Mouse (Mus musculus): Measurements from ENCODE around the gene Chrm3. TPM values are rescaled to one million over a fixed set of nuclear protein-coding genes. Genes with fewer than 3 reads are reported as not detected.

Gene Chrm3
- polyA plus RNA-seq, 1 experiment: not detected

DNA sequence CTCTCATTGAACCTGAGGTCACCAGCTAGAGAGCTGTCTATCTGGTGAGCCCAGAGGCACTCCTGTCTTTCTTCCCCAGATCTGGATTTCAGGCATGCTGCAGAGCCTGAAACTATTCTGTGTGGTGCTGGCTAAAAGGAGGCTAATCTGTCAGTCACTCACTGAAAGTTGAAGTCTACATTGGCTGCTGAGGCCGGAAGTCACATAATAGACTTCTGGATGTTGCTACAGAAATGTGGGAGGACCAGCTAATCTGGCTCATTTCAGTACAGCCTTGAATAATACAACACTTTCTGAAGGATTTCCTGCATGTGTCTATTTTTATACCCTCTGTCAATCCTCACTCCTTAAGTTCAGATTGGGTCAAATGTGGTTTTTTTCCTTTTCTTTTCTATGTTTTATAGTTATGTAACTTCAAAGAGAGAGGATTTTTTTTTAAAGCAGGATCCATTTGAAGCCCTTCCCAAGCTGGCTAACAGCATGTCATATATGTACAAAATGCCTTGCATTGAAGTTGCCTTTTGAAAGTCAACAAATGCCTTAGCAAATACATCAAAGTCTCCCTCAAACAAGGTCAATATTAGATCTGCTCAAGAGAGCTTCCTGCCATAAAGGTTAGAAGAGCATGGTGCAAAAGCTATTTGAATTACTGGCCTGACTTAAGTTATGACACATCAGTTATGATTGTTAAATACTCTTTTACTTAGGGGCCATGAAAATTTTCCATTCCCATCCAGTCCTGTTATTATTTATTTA lies 116.2 kb downstream of the Chrm3 start:
- no peak overlapping the region for H3K9ac ChIP-seq (ENCODE audit: low read depth, poor library complexity, severe bottlenecking)
- no peak for TF ChIP-seq POLR2A (IDR thresholded peaks at IDR 0.05; ENCODE audit: insufficient read depth, low read length)
- no peak for TF ChIP-seq EP300 (IDR thresholded peaks at IDR 0.05; ENCODE audit: insufficient read depth, low read depth, low read length)
- no peak for TF ChIP-seq CTCF (IDR thresholded peaks at IDR 0.05; ENCODE audit: low read depth, low read length)
- no peaks in the 10 kb centered on the region for H3K9me3 ChIP-seq (replicated peaks; ENCODE audit: control insufficient read depth, insufficient read depth, low read length, poor library complexity, severe bottlenecking)
- no peak overlapping the region for H3K4me3 ChIP-seq (ENCODE audit: low read depth, low read length)
- no peaks in the 10 kb centered on the region for H3K36me3 ChIP-seq (ENCODE audit: control insufficient read depth, insufficient read depth, low read length, poor library complexity, severe bottlenecking)
- no peaks in the 10 kb centered on the region for H3K4me1 ChIP-seq (ENCODE audit: control insufficient read depth, insufficient read depth, low read length)
- H3K27ac ChIP-seq (ENCODE audit: insufficient read depth, low read length): no peak overlapping the region
- H3K27me3 ChIP-seq (ENCODE audit: control insufficient read depth, insufficient read depth, low read length, poor library complexity, severe bottlenecking): no peaks in the 10 kb centered on the region

DNA sequence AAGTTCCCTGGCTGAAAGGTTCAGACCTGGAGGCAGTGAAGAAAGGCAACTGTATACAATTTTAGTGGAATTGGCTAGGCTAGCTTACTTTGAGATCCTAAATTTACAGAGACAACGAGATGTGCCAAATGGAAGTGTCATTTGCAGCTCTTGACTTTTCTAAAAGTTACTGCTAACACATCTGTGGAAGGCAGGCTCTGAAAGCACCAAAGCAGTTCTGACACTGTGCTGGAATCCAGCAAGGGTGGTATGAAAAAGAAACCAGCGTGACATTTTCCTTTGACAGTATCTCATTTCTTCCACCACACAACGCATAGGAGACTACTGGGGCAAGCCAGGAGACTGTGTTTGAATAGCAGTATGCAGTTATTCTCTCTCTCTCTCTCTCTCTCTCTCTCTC lies 120.4 kb downstream of the Chrm3 start:
- no peak overlapping the region for H3K9ac ChIP-seq (ENCODE audit: low read depth, poor library complexity, severe bottlenecking)
- H3K4me1 ChIP-seq (ENCODE audit: control insufficient read depth, insufficient read depth, low read length): no peaks in the 10 kb centered on the region
- no peaks in the 10 kb centered on the region for H3K27me3 ChIP-seq (ENCODE audit: control insufficient read depth, insufficient read depth, low read length, poor library complexity, severe bottlenecking)
- TF ChIP-seq CTCF (IDR thresholded peaks at IDR 0.05; ENCODE audit: low read depth, low read length): no peak
- TF ChIP-seq EP300 (IDR thresholded peaks at IDR 0.05; ENCODE audit: insufficient read depth, low read depth, low read length): no peak
- no peak for TF ChIP-seq POLR2A (IDR thresholded peaks at IDR 0.05; ENCODE audit: insufficient read depth, low read length)
- H3K36me3 ChIP-seq (ENCODE audit: control insufficient read depth, insufficient read depth, low read length, poor library complexity, severe bottlenecking): no peaks in the 10 kb centered on the region
- H3K9me3 ChIP-seq (replicated peaks; ENCODE audit: control insufficient read depth, insufficient read depth, low read length, poor library complexity, severe bottlenecking): no peaks in the 10 kb centered on the region
- H3K27ac ChIP-seq (ENCODE audit: insufficient read depth, low read length): no peak overlapping the region
- no peak overlapping the region for H3K4me3 ChIP-seq (ENCODE audit: low read depth, low read length)

DNA sequence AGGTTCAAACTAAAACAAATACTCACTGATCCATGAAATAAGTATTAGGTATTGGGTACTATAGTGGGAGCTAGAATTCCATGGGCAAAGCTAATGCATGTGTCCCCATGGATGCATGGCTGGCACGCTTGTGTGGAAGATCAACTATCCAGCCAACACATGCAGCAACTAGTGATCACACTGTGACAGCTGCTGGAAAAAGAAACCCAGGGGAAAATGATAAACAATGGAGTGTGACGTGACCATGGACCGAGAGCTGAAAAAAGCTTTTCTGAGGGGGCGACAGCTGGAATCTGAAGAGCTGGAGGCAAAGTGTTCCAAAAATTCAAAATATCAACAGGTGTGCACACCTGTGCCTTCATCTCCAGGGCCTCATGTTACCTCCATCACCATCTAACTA lies 120.8 kb downstream of the Chrm3 start:
- Histone ChIP-seq H3K4me3 (ENCODE audit: low read depth, low read length) (no peak overlapping the region), H3K9me3 (replicated peaks; ENCODE audit: control insufficient read depth, insufficient read depth, low read length, poor library complexity, severe bottlenecking) (no peaks in the 10 kb centered on the region), H3K9ac (ENCODE audit: low read depth, poor library complexity, severe bottlenecking) (no peak overlapping the region), H3K36me3 (ENCODE audit: control insufficient read depth, insufficient read depth, low read length, poor library complexity, severe bottlenecking) (no peaks in the 10 kb centered on the region), H3K4me1 (ENCODE audit: control insufficient read depth, insufficient read depth, low read length) (no peaks in the 10 kb centered on the region), H3K27ac (ENCODE audit: insufficient read depth, low read length) (no peak overlapping the region), H3K27me3 (ENCODE audit: control insufficient read depth, insufficient read depth, low read length, poor library complexity, severe bottlenecking) (no peaks in the 10 kb centered on the region)
- TF ChIP-seq CTCF (IDR thresholded peaks at IDR 0.05; ENCODE audit: low read depth, low read length): no peak
- no peak for TF ChIP-seq EP300 (IDR thresholded peaks at IDR 0.05; ENCODE audit: insufficient read depth, low read depth, low read length)
- TF ChIP-seq POLR2A (IDR thresholded peaks at IDR 0.05; ENCODE audit: insufficient read depth, low read length): no peak

- Histone ChIP-seq H3K27me3 (ENCODE audit: control insufficient read depth, insufficient read depth, low read length, poor library complexity, severe bottlenecking) (no peaks in the 10 kb centered on the region), H3K27ac (ENCODE audit: insufficient read depth, low read length) (no peak overlapping the region), H3K4me3 (ENCODE audit: low read depth, low read length) (no peak overlapping the region), H3K36me3 (ENCODE audit: control insufficient read depth, insufficient read depth, low read length, poor library complexity, severe bottlenecking) (no peaks in the 10 kb centered on the region), H3K9ac (ENCODE audit: low read depth, poor library complexity, severe bottlenecking) (no peak overlapping the region), H3K4me1 (ENCODE audit: control insufficient read depth, insufficient read depth, low read length) (no peaks in the 10 kb centered on the region), H3K9me3 (replicated peaks; ENCODE audit: control insufficient read depth, insufficient read depth, low read length, poor library complexity, severe bottlenecking) (no peaks in the 10 kb centered on the region)
- TF ChIP-seq CTCF (IDR thresholded peaks at IDR 0.05; ENCODE audit: low read depth, low read length) (no peak), POLR2A (IDR thresholded peaks at IDR 0.05; ENCODE audit: insufficient read depth, low read length) (no peak), EP300 (IDR thresholded peaks at IDR 0.05; ENCODE audit: insufficient read depth, low read depth, low read length) (no peak)
Observed at GRCm38 (mm10) chr13:10237616-10238015, 123.0 kb downstream of the Chrm3 start.

GRCm38 (mm10) chr13:10236279-10236678 lies 124.4 kb downstream of the Chrm3 start:
- Histone ChIP-seq H3K9me3 (replicated peaks; ENCODE audit: control insufficient read depth, insufficient read depth, low read length, poor library complexity, severe bottlenecking) (no peaks in the 10 kb centered on the region), H3K4me1 (ENCODE audit: control insufficient read depth, insufficient read depth, low read length) (no peaks in the 10 kb centered on the region), H3K4me3 (ENCODE audit: low read depth, low read length) (no peak overlapping the region), H3K9ac (ENCODE audit: low read depth, poor library complexity, severe bottlenecking) (no peak overlapping the region), H3K36me3 (ENCODE audit: control insufficient read depth, insufficient read depth, low read length, poor library complexity, severe bottlenecking) (no peaks in the 10 kb centered on the region), H3K27me3 (ENCODE audit: control insufficient read depth, insufficient read depth, low read length, poor library complexity, severe bottlenecking) (no peaks in the 10 kb centered on the region), H3K27ac (ENCODE audit: insufficient read depth, low read length) (no peak overlapping the region)
- TF ChIP-seq EP300 (IDR thresholded peaks at IDR 0.05; ENCODE audit: insufficient read depth, low read depth, low read length) (no peak), CTCF (IDR thresholded peaks at IDR 0.05; ENCODE audit: low read depth, low read length) (no peak), POLR2A (IDR thresholded peaks at IDR 0.05; ENCODE audit: insufficient read depth, low read length) (no peak)

DNA sequence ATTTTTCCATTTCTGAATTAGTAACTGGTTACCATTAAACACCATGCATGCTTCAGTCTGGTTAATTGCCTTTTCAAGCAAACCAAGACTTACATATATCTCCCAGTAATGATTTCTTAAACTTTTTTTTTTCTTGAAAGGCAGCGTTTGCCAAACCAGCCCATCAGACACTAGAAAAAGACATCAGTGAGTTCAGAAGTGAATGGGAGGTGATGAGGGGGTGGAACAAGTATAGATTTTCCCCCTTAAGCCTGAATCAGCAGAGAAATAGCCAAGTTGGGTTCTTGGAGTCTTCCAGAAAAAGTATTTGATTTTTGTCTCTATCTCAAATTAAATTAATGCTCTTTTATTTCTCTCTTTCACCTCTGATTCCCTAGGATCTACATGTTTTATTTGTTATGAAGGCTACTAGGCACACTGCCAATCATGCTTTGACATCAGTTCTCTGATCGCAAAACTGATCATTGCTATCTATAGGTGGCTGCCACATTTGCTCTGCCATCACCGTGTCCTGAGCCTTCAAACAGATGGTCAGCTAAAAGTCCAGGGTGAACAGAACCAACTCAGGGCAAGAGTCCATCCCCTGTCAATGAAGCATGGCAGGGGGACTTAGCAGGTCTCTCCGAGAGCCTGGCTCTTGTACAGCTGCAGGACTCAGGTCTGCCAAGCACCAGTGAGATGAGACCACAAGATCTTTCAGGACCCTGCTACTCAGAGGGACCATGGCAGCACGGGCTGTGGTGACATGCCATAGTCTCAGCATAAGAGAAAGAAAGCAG lies 125.1 kb downstream of the Chrm3 start:
- no peaks in the 10 kb centered on the region for H3K9me3 ChIP-seq (replicated peaks; ENCODE audit: control insufficient read depth, insufficient read depth, low read length, poor library complexity, severe bottlenecking)
- H3K4me3 ChIP-seq (ENCODE audit: low read depth, low read length): no peak overlapping the region
- TF ChIP-seq CTCF (IDR thresholded peaks at IDR 0.05; ENCODE audit: low read depth, low read length) (no peak), POLR2A (IDR thresholded peaks at IDR 0.05; ENCODE audit: insufficient read depth, low read length) (no peak)
- H3K36me3 ChIP-seq (ENCODE audit: control insufficient read depth, insufficient read depth, low read length, poor library complexity, severe bottlenecking): no peaks in the 10 kb centered on the region
- no peak overlapping the region for H3K27ac ChIP-seq (ENCODE audit: insufficient read depth, low read length)
- H3K9ac ChIP-seq (ENCODE audit: low read depth, poor library complexity, severe bottlenecking): no peak overlapping the region
- H3K4me1 ChIP-seq (ENCODE audit: control insufficient read depth, insufficient read depth, low read length): no peaks in the 10 kb centered on the region
- no peaks in the 10 kb centered on the region for H3K27me3 ChIP-seq (ENCODE audit: control insufficient read depth, insufficient read depth, low read length, poor library complexity, severe bottlenecking)
